Mouse (Mus musculus): ENCODE measurements around the gene Ano7. TPM values are rescaled to one million over a fixed set of nuclear protein-coding genes. Genes with fewer than 3 reads are reported as not detected.

Gene Ano7
- 0.18 TPM in 2 replicates for polyA plus RNA-seq (2015; fragmentation: Nextera tagmentation; extraction: Ambion mirVana)

GRCm38 (mm10) chr1:93373665-93374064 lies at the start of gene Ano7:
Gene Ano7, plus strand, starts transcription at chr1:93373930.
- no peak within 1 kb of the TSS for H3K4me2 ChIP-seq (replicated peaks)
- 79% methylated on average over 4 of the region's 4 CpGs for WGBS
- H3K9ac ChIP-seq (replicated peaks): no peak within 1 kb of the TSS
- H3K4me3 ChIP-seq: no peak within 1 kb of the TSS
- no peaks in the 10 kb centered on the region for H3K36me3 ChIP-seq
- H3K4me1 ChIP-seq: no peaks in the 10 kb centered on the region
- no peak within 1 kb of the TSS for H3K27ac ChIP-seq (replicated peaks)
- H3K27me3 ChIP-seq: no peaks in the 10 kb centered on the region
- no peaks in the 10 kb centered on the region for H3K9me3 ChIP-seq
- no peak for ATAC-seq (replicated peaks)

- Histone ChIP-seq H3K9ac (replicated peaks) (no peak overlapping the region), H3K9me3 (no peaks in the 10 kb centered on the region), H3K27me3 (no peaks in the 10 kb centered on the region), H3K4me1 (no peaks in the 10 kb centered on the region), H3K27ac (replicated peaks) (no peak overlapping the region), H3K4me3 (no peak overlapping the region), H3K36me3 (peaks cover 40% of the 10 kb centered on the region), H3K4me2 (replicated peaks) (no peak overlapping the region)
- ATAC-seq (replicated peaks): no peak
- 92% methylated on average over 6 of the region's 6 CpGs for WGBS
These were observed 49.8 kb upstream of the Ano7 start for GRCm38 (mm10) chr1:93323973-93324372.

- Histone ChIP-seq H3K36me3 (peaks cover 22% of the 10 kb centered on the region), H3K4me1 (no peaks in the 10 kb centered on the region), H3K27me3 (no peaks in the 10 kb centered on the region), H3K27ac (replicated peaks) (no peak overlapping the region), H3K9me3 (no peaks in the 10 kb centered on the region), H3K4me2 (replicated peaks) (no peak overlapping the region), H3K4me3 (no peak overlapping the region), H3K9ac (replicated peaks) (no peak overlapping the region)
- WGBS: 89% methylated on average over 3 of the region's 3 CpGs
- no peak for ATAC-seq (replicated peaks)
These were observed 47.3 kb upstream of the Ano7 start for GRCm38 (mm10) chr1:93326446-93326845.

- Histone ChIP-seq H3K9me3 (no peaks in the 10 kb centered on the region), H3K4me3 (no peak overlapping the region), H3K9ac (replicated peaks) (no peak overlapping the region), H3K4me2 (replicated peaks) (no peak overlapping the region), H3K36me3 (0 out of 2 replicates have a peak, but pooled peaks cover 3% of the 10 kb centered on the region), H3K27ac (replicated peaks) (no peak overlapping the region), H3K27me3 (no peaks in the 10 kb centered on the region), H3K4me1 (no peaks in the 10 kb centered on the region)
- 85% methylated on average over 2 of the region's 2 CpGs for WGBS
- ATAC-seq (replicated peaks): no peak
These were observed 39.1 kb upstream of the Ano7 start for GRCm38 (mm10) chr1:93334621-93335020.

GRCm38 (mm10) chr1:93342648-93343503 lies 30.9 kb upstream of the Ano7 start, which contains the start of the genes Ppp1r7 and Pask:
Gene Ppp1r7, plus strand, starts transcription at chr1:93342854.
Gene Pask, minus strand, starts transcription at chr1:93343482.
- Histone ChIP-seq H3K4me1 (peaks cover 27% of the 10 kb centered on the region), H3K4me2 (replicated peaks) (peak within 1 kb of the TSS; percentile 96), H3K27me3 (no peaks in the 10 kb centered on the region), H3K4me3 (peak within 1 kb of the TSS; percentile 97), H3K9me3 (no peaks in the 10 kb centered on the region), H3K27ac (replicated peaks) (peak within 1 kb of the TSS; percentile 62), H3K36me3 (peaks cover 11% of the 10 kb centered on the region; the same call in 1 of the 2 replicates), H3K9ac (replicated peaks) (peak within 1 kb of the TSS; percentile 91)
- WGBS: under 1% methylated on average over 63 of the region's 63 CpGs
- ATAC-seq (replicated peaks): peak; percentile 95

GRCm38 (mm10) chr1:93343504-93344047 lies 30.2 kb upstream of the Ano7 start:
- peak overlapping the region; percentile 97 for H3K4me3 ChIP-seq
- H3K27me3 ChIP-seq: no peaks in the 10 kb centered on the region
- peak overlapping the region; percentile 91 for H3K9ac ChIP-seq (replicated peaks)
- peaks cover 27% of the 10 kb centered on the region for H3K4me1 ChIP-seq
- peak; percentile 98 for ATAC-seq (replicated peaks)
- peak overlapping the region; percentile 96 for H3K4me2 ChIP-seq (replicated peaks)
- WGBS: 0% methylated on average over 39 of the region's 39 CpGs
- H3K27ac ChIP-seq (replicated peaks): peak overlapping the region; percentile 62
- peaks cover 16% of the 10 kb centered on the region; the same call in 1 of the 2 replicates for H3K36me3 ChIP-seq
- no peaks in the 10 kb centered on the region for H3K9me3 ChIP-seq

- WGBS: 95% methylated on average over 5 of the region's 5 CpGs
- no peak overlapping the region for H3K9ac ChIP-seq (replicated peaks)
- H3K36me3 ChIP-seq: peaks cover 41% of the 10 kb centered on the region
- H3K27ac ChIP-seq (replicated peaks): no peak overlapping the region
- ATAC-seq (replicated peaks): no peak
- H3K27me3 ChIP-seq: no peaks in the 10 kb centered on the region
- H3K9me3 ChIP-seq: no peaks in the 10 kb centered on the region
- H3K4me1 ChIP-seq: peaks cover 13% of the 10 kb centered on the region
- no peak overlapping the region for H3K4me2 ChIP-seq (replicated peaks)
- H3K4me3 ChIP-seq: no peak overlapping the region
These were observed 26.6 kb upstream of the Ano7 start for GRCm38 (mm10) chr1:93347176-93347575.

GRCm38 (mm10) chr1:93349701-93350100 lies 24.0 kb upstream of the Ano7 start:
- H3K9me3 ChIP-seq: no peaks in the 10 kb centered on the region
- H3K9ac ChIP-seq (replicated peaks): no peak overlapping the region
- H3K27me3 ChIP-seq: no peaks in the 10 kb centered on the region
- no peak overlapping the region for H3K4me3 ChIP-seq
- no peak overlapping the region for H3K4me2 ChIP-seq (replicated peaks)
- no peak overlapping the region for H3K27ac ChIP-seq (replicated peaks)
- H3K36me3 ChIP-seq: peaks cover 63% of the 10 kb centered on the region
- WGBS: 61% methylated on average over 4 of the region's 4 CpGs
- no peak for ATAC-seq (replicated peaks)
- peaks cover under 1% of the 10 kb centered on the region for H3K4me1 ChIP-seq

- Histone ChIP-seq H3K4me1 (no peaks in the 10 kb centered on the region), H3K4me2 (replicated peaks) (no peak overlapping the region), H3K4me3 (no peak overlapping the region), H3K9me3 (no peaks in the 10 kb centered on the region), H3K9ac (replicated peaks) (no peak overlapping the region), H3K36me3 (peaks cover 81% of the 10 kb centered on the region), H3K27ac (replicated peaks) (no peak overlapping the region), H3K27me3 (no peaks in the 10 kb centered on the region)
- ATAC-seq (replicated peaks): no peak
- WGBS: 72% methylated on average over 2 of the region's 2 CpGs
These were observed 21.0 kb upstream of the Ano7 start for GRCm38 (mm10) chr1:93352724-93353123.

GRCm38 (mm10) chr1:93362661-93363060 lies 11.1 kb upstream of the Ano7 start:
- no peak overlapping the region for H3K27ac ChIP-seq (replicated peaks)
- peaks cover 59% of the 10 kb centered on the region for H3K36me3 ChIP-seq
- no peaks in the 10 kb centered on the region for H3K4me1 ChIP-seq
- no peak overlapping the region for H3K9ac ChIP-seq (replicated peaks)
- no peak overlapping the region for H3K4me3 ChIP-seq
- 87% methylated on average over 4 of the region's 4 CpGs for WGBS
- no peak overlapping the region for H3K4me2 ChIP-seq (replicated peaks)
- H3K9me3 ChIP-seq: no peaks in the 10 kb centered on the region
- no peaks in the 10 kb centered on the region for H3K27me3 ChIP-seq
- ATAC-seq (replicated peaks): no peak

GRCm38 (mm10) chr1:93365641-93366040 lies 8.1 kb upstream of the Ano7 start:
- no peak overlapping the region for H3K9ac ChIP-seq (replicated peaks)
- H3K9me3 ChIP-seq: no peaks in the 10 kb centered on the region
- WGBS: 94% methylated on average over 6 of the region's 6 CpGs
- H3K36me3 ChIP-seq: peaks cover 43% of the 10 kb centered on the region
- no peak for ATAC-seq (replicated peaks)
- H3K4me1 ChIP-seq: no peaks in the 10 kb centered on the region
- no peaks in the 10 kb centered on the region for H3K27me3 ChIP-seq
- no peak overlapping the region for H3K27ac ChIP-seq (replicated peaks)
- no peak overlapping the region for H3K4me2 ChIP-seq (replicated peaks)
- H3K4me3 ChIP-seq: no peak overlapping the region

GRCm38 (mm10) chr1:93377307-93377706 lies 3.6 kb downstream of the Ano7 start:
- no peak overlapping the region for H3K9ac ChIP-seq (replicated peaks)
- no peak for ATAC-seq (replicated peaks)
- 77% methylated on average over 5 of the region's 5 CpGs for WGBS
- H3K9me3 ChIP-seq: no peaks in the 10 kb centered on the region
- no peak overlapping the region for H3K4me2 ChIP-seq (replicated peaks)
- no peaks in the 10 kb centered on the region for H3K36me3 ChIP-seq
- no peak overlapping the region for H3K27ac ChIP-seq (replicated peaks)
- no peak overlapping the region for H3K4me3 ChIP-seq
- no peaks in the 10 kb centered on the region for H3K4me1 ChIP-seq
- H3K27me3 ChIP-seq: no peaks in the 10 kb centered on the region
